Mouse (Mus musculus) kidney, adult 2 months (tissue): ENCODE data around the gene Gtpbp2. TPM values are rescaled to one million over a fixed set of nuclear protein-coding genes. Genes with fewer than 3 reads are reported as not detected.
A peak's percentile ranks its signal among the peaks of the same experiment; 100 is the strongest.

ENCODE experiments used
- DNase-seq: peaks from one replicate; pipeline ENCODE4 v3.0.0; 2021
- H3K27ac ChIP-seq: fragments of 200-500 bp; 2 replicates; pipeline ENCODE4 v1.5.1; 2012; ENCODE audit warnings: low read depth, low read length, control low read depth, inconsistent platforms; ENCODE audit not compliant: insufficient read depth
- H3K27me3 ChIP-seq: fragments of 200-500 bp; replicated peaks from 2 replicates; pipeline ENCODE4 v1.6.1; 2012; ENCODE audit warnings: mild to moderate bottlenecking, moderate library complexity, low read length, inconsistent platforms; ENCODE audit not compliant: control insufficient read depth, insufficient read depth
- H3K36me3 ChIP-seq: fragments of 200-500 bp; 2 replicates; pipeline ENCODE4 v1.6.1; 2012; ENCODE audit warnings: mild to moderate bottlenecking, moderate library complexity, low read length, inconsistent platforms; ENCODE audit not compliant: control insufficient read depth, insufficient read depth
- H3K4me1 ChIP-seq: fragments of 200-500 bp; 2 replicates; pipeline ENCODE4 v1.6.1; 2011; ENCODE audit warnings: low read length; ENCODE audit not compliant: control insufficient read depth, insufficient read depth
- H3K4me3 ChIP-seq: fragments of 200-500 bp; 2 replicates; pipeline ENCODE4 v1.5.1; 2011; ENCODE audit warnings: mild to moderate bottlenecking, low read depth, low read length, control low read depth; ENCODE audit not compliant: insufficient read depth
- CTCF ChIP-seq: fragments of 200-500 bp; conservative IDR thresholded peaks from 2 replicates; pipeline ENCODE4 v1.5.1; 2011; ENCODE audit warnings: low read depth, mild to moderate bottlenecking, control low read depth, low read length, moderate library complexity, mixed read lengths; ENCODE audit not compliant: insufficient read depth, insufficient read length
- POLR2A ChIP-seq: fragments of 200-500 bp; IDR thresholded peaks from one replicate; pipeline ENCODE4 v1.6.1; 2011; ENCODE audit warnings: low read depth, low read length, control low read depth
- WGBS: fragments of 180-500 bp; shearing (Covaris S2); methylation state at CpG from one replicate; pipeline ENCODE4 v1.1.7; 2018; 5-methylcytosine and 5-hydroxymethylcytosine counted together
- polyA plus RNA-seq: library from polyadenylated mRNA; depleted of rRNA; stranded (reverse); fragments of >200 nt; gene quantifications from 2 replicates; pipeline ENCODE4 v1.2.3, GENCODE M21; 2012; rRNA removed

The Gtpbp2 gene
- polyA plus RNA-seq, 1 experiment, result 69.7 TPM

- 40% methylated on average over 3 of the region's 3 CpGs for WGBS
- DNase-seq, result peak; percentile 28
- H3K27me3 ChIP-seq, result no peaks in the 10 kb centered on the region
- peaks cover 11% of the 10 kb centered on the region; the same call in 1 of the 2 replicates for H3K4me1 ChIP-seq
- H3K36me3 ChIP-seq, result peaks cover 1% of the 10 kb centered on the region; the same call in 1 of the 2 replicates
- no peak for TF ChIP-seq CTCF
- no peak for TF ChIP-seq POLR2A
- H3K4me3 ChIP-seq, result no peak overlapping the region
- no peak overlapping the region for H3K27ac ChIP-seq
Measured at GRCm38 (mm10) chr17:46210550-46210949, 49.7 kb downstream of the Gtpbp2 start.

Other genes starting within 250 kb of the Gtpbp2 start
- gene Vegfa, start 128.7 kb upstream of the Gtpbp2 start, polyA plus RNA-seq, result 336 and 398 TPM in 2 replicates
- gene Mrps18a, start 50.0 kb upstream of the Gtpbp2 start, polyA plus RNA-seq, result 94.6 and 120 TPM in 2 replicates
- gene Rsph9, start 16.8 kb upstream of the Gtpbp2 start, polyA plus RNA-seq, result 34.8 and 37.2 TPM in 2 replicates
- gene Mad2l1bp, start 7.5 kb upstream of the Gtpbp2 start, polyA plus RNA-seq, result 17.3 and 19.2 TPM in 2 replicates
- gene Polh, start 41.6 kb downstream of the Gtpbp2 start, polyA plus RNA-seq, result 3.8 and 4.0 TPM in 2 replicates
- 18.5 and 20.5 TPM in 2 replicates for gene Xpo5, start 41.8 kb downstream of the Gtpbp2 start, polyA plus RNA-seq
- 63.0 and 70.7 TPM in 2 replicates for gene Polr1c, start 87.0 kb downstream of the Gtpbp2 start, polyA plus RNA-seq
- gene Yipf3, start 87.0 kb downstream of the Gtpbp2 start, polyA plus RNA-seq, result 246 and 292 TPM in 2 replicates
- gene Lrrc73, start 92.5 kb downstream of the Gtpbp2 start, polyA plus RNA-seq, result 1.1 and 1.4 TPM in 2 replicates
- 23.1 and 29.7 TPM in 2 replicates for gene Tjap1, start 122.0 kb downstream of the Gtpbp2 start, polyA plus RNA-seq
- 0.61 and 1.1 TPM in 2 replicates for gene Dlk2, start 136.4 kb downstream of the Gtpbp2 start, polyA plus RNA-seq
- gene Abcc10, start 167.3 kb downstream of the Gtpbp2 start, polyA plus RNA-seq, result 16.8 and 27.8 TPM in 2 replicates
- 11.8 and 14.3 TPM in 2 replicates for gene Zfp318, start 222.7 kb downstream of the Gtpbp2 start, polyA plus RNA-seq